Mouse (Mus musculus) heart, postnatal 25 days (tissue): ENCODE measurements around the gene Cylc2. TPM values are rescaled to one million over a fixed set of nuclear protein-coding genes. Genes with fewer than 3 reads are reported as not detected.

Source experiments
- DNase-seq: peaks from one replicate; pipeline ENCODE4 v3.0.0; 2022; ENCODE audit warnings: low spot score
- intact Hi-C: fragments of 180-260 bp; cut with DNase I; formaldehyde crosslinking; loops from one replicate; pipeline ENCODE4 v1.15.1; 2025
- total RNA-seq, 2 experiments: library from RNA; stranded (reverse); gene quantifications; 2 replicates each; pipeline ENCODE4 v1.2.3; 2021

Cylc2 gene
- total RNA-seq = not detected

GRCm38 (mm10) chr4:51216378-51216777 lies at the start of gene Cylc2:
TSS of gene Cylc2 (plus strand) at chr4:51216678.
- intact Hi-C loops = no loop called here

More at GRCm38 (mm10) chr4:51216378-51216777, at the start of gene Cylc2:
- DNase-seq = no peak
